Mouse (Mus musculus): Measurements from ENCODE around the gene Syce1. TPM values are rescaled to one million over a fixed set of nuclear protein-coding genes. Genes with fewer than 3 reads are reported as not detected.

Gene Syce1
- total and polyA plus RNA-seq, 3 experiments, result not detected

DNA sequence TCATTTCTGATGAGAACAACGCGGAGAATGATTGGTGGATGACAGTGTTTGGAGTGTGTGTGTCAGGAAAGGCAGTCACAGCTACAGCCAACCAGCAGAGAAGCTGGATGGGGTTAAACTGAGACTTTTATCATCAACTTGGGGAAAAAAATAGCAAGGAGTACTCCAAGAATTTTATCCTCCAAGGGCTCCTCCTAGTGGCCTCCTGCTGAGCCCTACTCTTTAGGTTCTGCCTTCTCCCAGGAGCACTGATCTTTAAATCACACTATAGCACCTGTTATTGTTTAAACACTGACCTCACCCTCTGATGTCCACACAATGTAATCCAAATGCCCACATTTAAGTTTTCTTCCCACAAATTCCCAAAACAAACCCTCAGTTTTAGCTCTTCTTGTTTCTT lies 54.5 kb downstream of the Syce1 start:
- no peak for ATAC-seq (ENCODE audit: extremely low read depth, insufficient number of reproducible peaks, low FRiP score, poor library complexity, severe bottlenecking)
- Histone ChIP-seq H3K4me1 (ENCODE audit: insufficient read depth, low read depth, low read length) (no peaks in the 10 kb centered on the region), H3K27me3 (ENCODE audit: insufficient read depth, low read length) (no peaks in the 10 kb centered on the region), H3K9me3 (replicated peaks) (no peaks in the 10 kb centered on the region), H3K36me3 (replicated peaks) (no peaks in the 10 kb centered on the region), H3K4me3 (ENCODE audit: low read depth, low read length) (no peak overlapping the region)
- TF ChIP-seq TAL1 (conservative IDR thresholded peaks at IDR 0.05; ENCODE audit: low read depth, low read length), result no peak
- no peak for TF ChIP-seq POLR2AphosphoS5 (IDR thresholded peaks at IDR 0.05; ENCODE audit: insufficient replicate concordance, low read depth, low read length)
- TF ChIP-seq CTCF (IDR thresholded peaks at IDR 0.05; ENCODE audit: low read depth, low read length), result no peak
- TF ChIP-seq GATA2 (IDR thresholded peaks at IDR 0.05; ENCODE audit: borderline replicate concordance, low read depth, low read length), result no peak
- no peak for TF ChIP-seq GATA1 (IDR thresholded peaks at IDR 0.05; ENCODE audit: borderline replicate concordance, low read length)
- no peak for DNase-seq (ENCODE audit: low spot score)

Other genes with a start within 250 kb of the Syce1 start
Only the 20 nearest of the 27 such genes appear.
- not detected in 2 replicates for gene Olfr61, start 158.9 kb downstream of the Syce1 start, total RNA-seq (2014; fragmentation: Nextera tagmentation)
- gene Olfr61, start 158.9 kb downstream of the Syce1 start, total RNA-seq (2017), result not detected in 2 replicates
- gene Olfr61, start 158.9 kb downstream of the Syce1 start, polyA plus RNA-seq (2012), result not detected in 2 replicates
- not detected in 2 replicates for gene Olfr53, start 141.4 kb downstream of the Syce1 start, total RNA-seq (2014; fragmentation: Nextera tagmentation)
- gene Olfr53, start 141.4 kb downstream of the Syce1 start, total RNA-seq (2017), result 0.17 TPM in 1 of 2 replicates, not detected in the other
- gene Olfr53, start 141.4 kb downstream of the Syce1 start, polyA plus RNA-seq (2012), result not detected in 2 replicates
- 0.05 TPM in 1 of 2 replicates, not detected in the other for gene Olfr539, start 127.9 kb downstream of the Syce1 start, total RNA-seq (2014; fragmentation: Nextera tagmentation)
- 0.06 and 0.11 TPM in 2 replicates for gene Olfr539, start 127.9 kb downstream of the Syce1 start, total RNA-seq (2017)
- not detected in 2 replicates for gene Olfr539, start 127.9 kb downstream of the Syce1 start, polyA plus RNA-seq (2012)
- gene Olfr45, start 105.9 kb downstream of the Syce1 start, total RNA-seq (2014; fragmentation: Nextera tagmentation), result not detected in 2 replicates
- gene Olfr45, start 105.9 kb downstream of the Syce1 start, total RNA-seq (2017), result 0.11 and 0.12 TPM in 2 replicates
- gene Olfr45, start 105.9 kb downstream of the Syce1 start, polyA plus RNA-seq (2012), result not detected in 2 replicates
- not detected in 2 replicates for gene Olfr541, start 90.6 kb downstream of the Syce1 start, total RNA-seq (2014; fragmentation: Nextera tagmentation)
- gene Olfr541, start 90.6 kb downstream of the Syce1 start, total RNA-seq (2017), result 0.38 TPM in 1 of 2 replicates, not detected in the other
- not detected in 2 replicates for gene Olfr541, start 90.6 kb downstream of the Syce1 start, polyA plus RNA-seq (2012)
- not detected in 2 replicates for gene Cyp2e1, start 24.1 kb downstream of the Syce1 start, total RNA-seq (2014; fragmentation: Nextera tagmentation)
- 0.05 TPM in 1 of 2 replicates, not detected in the other for gene Cyp2e1, start 24.1 kb downstream of the Syce1 start, total RNA-seq (2017)
- gene Cyp2e1, start 24.1 kb downstream of the Syce1 start, polyA plus RNA-seq (2012), result not detected in 2 replicates
- not detected in 2 replicates for gene Zfp941, start 34.3 kb upstream of the Syce1 start, total RNA-seq (2014; fragmentation: Nextera tagmentation)
- gene Zfp941, start 34.3 kb upstream of the Syce1 start, total RNA-seq (2017), result 0.05 and 0.06 TPM in 2 replicates
- gene Zfp941, start 34.3 kb upstream of the Syce1 start, polyA plus RNA-seq (2012), result not detected in 2 replicates
- gene Urah, start 47.2 kb upstream of the Syce1 start, total RNA-seq (2014; fragmentation: Nextera tagmentation), result not detected in 2 replicates
- gene Urah, start 47.2 kb upstream of the Syce1 start, total RNA-seq (2017), result not detected in 2 replicates
- not detected in 2 replicates for gene Urah, start 47.2 kb upstream of the Syce1 start, polyA plus RNA-seq (2012)
- not detected in 2 replicates for gene Scgb1c1, start 57.7 kb upstream of the Syce1 start, total RNA-seq (2014; fragmentation: Nextera tagmentation)
- not detected in 2 replicates for gene Scgb1c1, start 57.7 kb upstream of the Syce1 start, total RNA-seq (2017)
- not detected in 2 replicates for gene Scgb1c1, start 57.7 kb upstream of the Syce1 start, polyA plus RNA-seq (2012)
- gene Odf3, start 60.0 kb upstream of the Syce1 start, total RNA-seq (2014; fragmentation: Nextera tagmentation), result not detected in 2 replicates
- 0.11 and 0.17 TPM in 2 replicates for gene Odf3, start 60.0 kb upstream of the Syce1 start, total RNA-seq (2017)
- gene Odf3, start 60.0 kb upstream of the Syce1 start, polyA plus RNA-seq (2012), result not detected in 2 replicates
- gene Gm45785, start 68.5 kb upstream of the Syce1 start, total RNA-seq (2014; fragmentation: Nextera tagmentation), result not detected in 2 replicates
- gene Gm45785, start 68.5 kb upstream of the Syce1 start, total RNA-seq (2017), result 0.17 and 1.8 TPM in 2 replicates
- 1.3 and 2.1 TPM in 2 replicates for gene Gm45785, start 68.5 kb upstream of the Syce1 start, polyA plus RNA-seq (2012)
- 19.9 and 29.5 TPM in 2 replicates for gene Ric8a, start 69.1 kb upstream of the Syce1 start, total RNA-seq (2014; fragmentation: Nextera tagmentation)
- 21.1 and 27.9 TPM in 2 replicates for gene Ric8a, start 69.1 kb upstream of the Syce1 start, total RNA-seq (2017)
- 27.9 and 28.4 TPM in 2 replicates for gene Ric8a, start 69.1 kb upstream of the Syce1 start, polyA plus RNA-seq (2012)
- 8.4 and 10.1 TPM in 2 replicates for gene Bet1l, start 69.7 kb upstream of the Syce1 start, total RNA-seq (2014; fragmentation: Nextera tagmentation)
- gene Bet1l, start 69.7 kb upstream of the Syce1 start, total RNA-seq (2017), result 13.1 and 16.1 TPM in 2 replicates
- 3.5 and 5.2 TPM in 2 replicates for gene Bet1l, start 69.7 kb upstream of the Syce1 start, polyA plus RNA-seq (2012)
- 93.7 and 98.1 TPM in 2 replicates for gene Psmd13, start 94.1 kb upstream of the Syce1 start, total RNA-seq (2014; fragmentation: Nextera tagmentation)
- gene Psmd13, start 94.1 kb upstream of the Syce1 start, total RNA-seq (2017), result 193 and 195 TPM in 2 replicates
- gene Psmd13, start 94.1 kb upstream of the Syce1 start, polyA plus RNA-seq (2012), result 45.7 and 70.1 TPM in 2 replicates
- gene Sirt3, start 94.5 kb upstream of the Syce1 start, total RNA-seq (2014; fragmentation: Nextera tagmentation), result 10.5 and 11.8 TPM in 2 replicates
- 11.0 and 17.5 TPM in 2 replicates for gene Sirt3, start 94.5 kb upstream of the Syce1 start, total RNA-seq (2017)
- 27.6 and 31.7 TPM in 2 replicates for gene Sirt3, start 94.5 kb upstream of the Syce1 start, polyA plus RNA-seq (2012)
- gene Cox8b, start 112.6 kb upstream of the Syce1 start, total RNA-seq (2014; fragmentation: Nextera tagmentation), result not detected in 2 replicates
- gene Cox8b, start 112.6 kb upstream of the Syce1 start, total RNA-seq (2017), result not detected in 2 replicates
- gene Cox8b, start 112.6 kb upstream of the Syce1 start, polyA plus RNA-seq (2012), result not detected in 2 replicates
- gene Nlrp6, start 133.1 kb upstream of the Syce1 start, total RNA-seq (2014; fragmentation: Nextera tagmentation), result not detected in 2 replicates
- gene Nlrp6, start 133.1 kb upstream of the Syce1 start, total RNA-seq (2017), result 0.11 and 0.12 TPM in 2 replicates
- 0.07 and 0.08 TPM in 2 replicates for gene Nlrp6, start 133.1 kb upstream of the Syce1 start, polyA plus RNA-seq (2012)
- 7.5 and 8.1 TPM in 2 replicates for gene Pgghg, start 153.5 kb upstream of the Syce1 start, total RNA-seq (2014; fragmentation: Nextera tagmentation)
- gene Pgghg, start 153.5 kb upstream of the Syce1 start, total RNA-seq (2017), result 9.0 and 10.0 TPM in 2 replicates
- gene Pgghg, start 153.5 kb upstream of the Syce1 start, polyA plus RNA-seq (2012), result 5.6 and 6.7 TPM in 2 replicates
- gene Ifitm5, start 162.4 kb upstream of the Syce1 start, total RNA-seq (2014; fragmentation: Nextera tagmentation), result 1.6 TPM in 1 of 2 replicates, not detected in the other
- gene Ifitm5, start 162.4 kb upstream of the Syce1 start, total RNA-seq (2017), result 0.35 and 1.2 TPM in 2 replicates
- gene Ifitm5, start 162.4 kb upstream of the Syce1 start, polyA plus RNA-seq (2012), result 0.16 and 0.32 TPM in 2 replicates
- gene Gm45717, start 168.1 kb upstream of the Syce1 start, total RNA-seq (2014; fragmentation: Nextera tagmentation), result not detected in 2 replicates
- gene Gm45717, start 168.1 kb upstream of the Syce1 start, total RNA-seq (2017), result not detected in 2 replicates
- gene Gm45717, start 168.1 kb upstream of the Syce1 start, polyA plus RNA-seq (2012), result not detected in 2 replicates